Mouse (Mus musculus): ENCODE results near the gene Ctrc. TPM values are rescaled to one million over a fixed set of nuclear protein-coding genes. Genes with fewer than 3 reads are reported as not detected.

The Ctrc gene
- polyA plus RNA-seq, 1 experiment: not detected

DNA sequence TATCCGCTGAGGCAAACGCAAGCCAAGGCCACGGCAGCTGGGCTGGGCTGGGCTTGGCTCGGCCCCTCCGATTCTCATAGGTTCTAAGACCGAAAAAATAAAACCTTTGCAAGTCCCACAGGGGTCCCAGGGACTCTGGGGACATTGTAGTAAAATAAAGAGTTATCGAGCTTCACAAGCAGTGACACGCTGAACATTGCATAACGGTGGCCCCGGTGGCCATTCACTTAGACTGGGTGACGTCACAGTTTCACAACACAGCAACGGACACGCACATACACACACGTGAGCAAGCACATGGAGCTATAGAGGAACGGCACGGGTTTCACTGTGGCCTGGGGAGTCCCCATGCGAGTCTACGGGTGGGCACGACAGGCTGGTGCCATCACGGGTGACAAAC, 12.3 kb upstream of the Ctrc start:
- no peak for TF ChIP-seq GATA1 (IDR thresholded peaks at IDR 0.05; ENCODE audit: low read length)

DNA sequence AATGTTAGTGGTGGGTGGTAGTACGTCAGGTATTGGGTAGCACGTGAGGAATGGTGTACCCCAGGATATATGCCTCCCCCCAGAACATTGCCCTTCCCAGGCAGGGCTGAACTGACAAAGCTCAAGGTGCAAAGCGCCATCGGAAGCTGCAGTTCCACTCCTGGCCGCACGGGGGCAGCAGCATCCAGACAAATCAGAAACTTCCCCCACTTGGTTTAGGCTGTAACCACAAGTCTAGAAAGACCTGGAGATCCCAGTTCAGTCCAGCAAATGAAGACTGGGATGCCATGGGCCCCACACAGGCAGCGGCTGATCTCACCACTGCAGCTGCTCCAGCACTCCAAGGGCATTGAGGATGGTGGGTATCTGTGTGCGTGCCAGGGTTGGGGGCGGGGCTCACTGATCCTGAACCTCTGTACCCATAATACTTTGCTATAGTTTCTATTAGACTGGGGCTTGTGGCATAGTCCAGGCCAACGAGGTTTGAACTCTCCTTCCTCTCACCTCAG, 11.3 kb upstream of the Ctrc start:
- no peak for TF ChIP-seq GATA1 (IDR thresholded peaks at IDR 0.05; ENCODE audit: low read length)

DNA sequence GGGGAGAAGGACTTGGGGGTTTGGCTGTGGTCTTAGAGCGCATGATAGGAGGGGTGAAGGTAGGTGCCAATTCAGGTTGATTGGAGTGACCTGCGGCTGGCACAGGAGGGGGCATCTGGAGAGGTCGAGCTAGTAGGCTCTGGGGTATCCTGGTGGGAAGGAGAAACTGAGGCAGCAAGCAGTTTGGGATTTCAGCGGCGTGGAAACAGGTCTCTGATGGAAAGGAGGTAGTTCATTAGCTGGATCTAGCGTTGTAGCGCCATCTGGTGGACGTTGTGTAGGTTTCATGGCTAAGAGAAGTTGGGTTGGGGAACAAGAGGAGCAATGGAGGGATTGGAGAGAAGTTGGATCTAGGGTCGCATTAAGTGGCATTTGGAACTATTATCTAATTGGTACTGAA, 7.3 kb upstream of the Ctrc start:
- TF ChIP-seq GATA1 (IDR thresholded peaks at IDR 0.05; ENCODE audit: low read length): no peak

DNA sequence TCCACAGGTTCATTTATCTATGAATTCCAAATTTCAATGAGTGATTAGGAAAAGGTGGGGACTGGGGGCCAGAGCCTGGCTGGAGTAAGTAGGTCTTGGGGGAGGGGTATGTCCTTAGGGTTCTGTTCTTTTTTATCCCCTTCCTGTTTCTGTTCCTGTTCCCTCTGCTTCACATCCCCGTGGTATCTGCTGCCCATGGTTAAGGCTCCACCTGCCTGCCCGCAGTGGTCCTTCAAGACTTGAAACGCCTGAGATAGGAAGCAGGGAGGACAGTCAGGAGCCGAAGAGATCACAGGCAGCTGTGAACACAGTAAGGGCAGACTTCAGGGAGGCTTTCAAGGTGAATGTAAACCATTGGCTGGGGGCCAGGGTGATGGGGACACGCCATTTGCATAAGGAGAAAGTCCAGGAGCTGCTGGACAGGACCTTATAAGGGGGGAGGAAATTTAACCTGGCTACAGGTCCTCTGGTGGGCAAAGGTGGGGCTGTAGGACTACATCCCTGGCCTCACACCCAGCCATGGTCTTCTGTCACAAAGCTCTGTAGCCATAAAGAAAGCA, 11.5 kb downstream of the Ctrc start:
- no peak for TF ChIP-seq GATA1 (IDR thresholded peaks at IDR 0.05; ENCODE audit: low read length)

DNA sequence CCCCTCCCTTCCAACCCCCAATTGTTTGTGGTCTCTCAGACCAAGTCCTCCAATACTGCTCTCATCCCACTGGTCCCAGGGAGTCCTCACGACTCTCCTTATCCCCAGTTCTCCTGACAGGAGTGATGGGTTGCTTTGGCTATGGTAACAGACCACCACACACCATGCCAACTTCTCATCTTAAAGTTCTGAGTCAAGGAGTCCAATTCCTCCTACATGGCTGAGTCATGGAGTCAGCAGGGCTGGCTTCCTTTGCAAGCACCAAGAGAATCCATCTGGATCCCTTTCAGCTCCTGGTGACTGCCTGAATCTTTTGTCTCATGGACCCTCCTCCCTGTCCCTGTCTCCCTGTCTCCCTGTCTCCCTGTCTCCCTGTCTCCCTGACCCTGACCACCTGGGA, 12.2 kb downstream of the Ctrc start:
- no peak for TF ChIP-seq GATA1 (IDR thresholded peaks at IDR 0.05; ENCODE audit: low read length)

DNA sequence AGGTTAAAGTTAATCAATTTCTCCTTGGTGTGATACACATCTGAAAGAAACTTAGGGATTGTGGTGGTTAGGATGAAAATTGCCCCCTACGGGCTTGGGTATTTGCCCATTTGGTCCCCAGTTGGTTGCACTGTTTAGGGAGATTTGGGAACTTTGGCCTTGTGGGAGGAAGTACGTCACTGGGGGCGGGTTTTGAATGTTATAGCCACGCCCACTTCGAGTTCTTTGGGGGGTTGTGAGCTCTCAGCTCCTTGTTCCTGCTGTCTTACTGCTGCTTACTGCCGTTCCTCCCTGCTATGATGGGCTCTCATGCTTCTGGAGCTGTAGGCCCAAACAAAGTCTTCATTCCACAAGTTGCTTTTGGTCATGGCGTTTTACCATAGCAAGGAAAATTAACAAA, 14.8 kb downstream of the Ctrc start:
- TF ChIP-seq GATA1 (IDR thresholded peaks at IDR 0.05; ENCODE audit: low read length): no peak

DNA sequence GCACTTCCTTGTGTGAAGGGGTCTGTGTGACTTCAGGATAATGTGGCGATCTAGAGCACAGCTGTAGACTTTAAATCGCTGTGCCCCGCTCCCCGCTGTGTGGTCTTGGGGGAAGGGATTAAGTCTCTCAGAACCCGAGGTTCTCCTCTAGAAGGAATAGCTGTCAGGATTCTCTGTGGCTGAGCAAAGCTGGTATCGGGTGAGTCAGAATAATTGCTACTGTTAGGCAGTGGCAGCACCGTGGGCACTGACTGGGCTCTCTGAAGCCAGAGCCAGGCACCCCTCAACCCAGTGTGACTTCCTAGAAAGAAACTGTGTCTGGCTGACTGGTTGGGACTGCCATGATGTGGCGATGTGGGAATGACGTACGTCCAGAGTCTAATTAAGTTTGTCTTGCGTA, 15.8 kb downstream of the Ctrc start:
- TF ChIP-seq GATA1 (IDR thresholded peaks at IDR 0.05; ENCODE audit: low read length): no peak

DNA sequence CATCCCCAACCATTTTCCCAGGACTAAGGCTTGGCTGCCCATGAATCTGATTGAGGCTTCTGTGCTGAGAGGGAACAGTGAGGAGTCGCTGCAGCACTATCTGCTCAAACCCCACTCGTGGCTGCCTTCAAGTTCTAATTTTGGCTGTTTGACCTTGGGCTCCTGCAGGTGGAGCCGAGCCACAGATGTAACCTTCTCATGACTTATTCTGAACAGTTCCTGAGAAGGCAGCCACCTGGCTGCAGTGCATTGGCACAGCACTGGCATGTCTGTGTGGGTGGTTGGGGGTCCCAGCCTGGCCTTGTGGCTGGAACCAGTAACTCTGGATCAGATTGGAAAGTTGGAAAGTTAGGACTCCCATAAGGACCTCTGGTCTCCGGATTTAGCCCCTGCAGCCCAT, 18.0 kb downstream of the Ctrc start:
- TF ChIP-seq GATA1 (IDR thresholded peaks at IDR 0.05; ENCODE audit: low read length): no peak

DNA sequence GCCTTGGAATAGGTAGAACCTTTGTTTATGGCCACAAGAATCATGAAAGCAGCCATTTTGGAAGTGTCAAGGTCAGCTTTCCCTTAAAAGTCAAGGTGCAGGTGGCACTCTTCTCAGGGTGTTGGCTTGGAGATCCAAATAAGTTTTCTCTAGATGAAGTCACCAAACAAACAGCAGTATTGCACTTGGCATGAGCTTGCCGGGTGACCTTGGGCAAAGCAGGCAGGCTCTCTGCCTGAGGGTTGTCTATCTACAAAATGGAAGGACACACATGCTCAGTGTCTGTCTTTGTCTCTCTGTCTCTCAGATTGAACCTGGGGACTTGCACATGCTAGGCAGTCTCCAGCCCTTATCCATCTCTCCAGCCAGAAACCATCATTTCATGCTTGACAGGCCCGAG, 18.8 kb downstream of the Ctrc start:
- no peak for TF ChIP-seq GATA1 (IDR thresholded peaks at IDR 0.05; ENCODE audit: low read length)

DNA sequence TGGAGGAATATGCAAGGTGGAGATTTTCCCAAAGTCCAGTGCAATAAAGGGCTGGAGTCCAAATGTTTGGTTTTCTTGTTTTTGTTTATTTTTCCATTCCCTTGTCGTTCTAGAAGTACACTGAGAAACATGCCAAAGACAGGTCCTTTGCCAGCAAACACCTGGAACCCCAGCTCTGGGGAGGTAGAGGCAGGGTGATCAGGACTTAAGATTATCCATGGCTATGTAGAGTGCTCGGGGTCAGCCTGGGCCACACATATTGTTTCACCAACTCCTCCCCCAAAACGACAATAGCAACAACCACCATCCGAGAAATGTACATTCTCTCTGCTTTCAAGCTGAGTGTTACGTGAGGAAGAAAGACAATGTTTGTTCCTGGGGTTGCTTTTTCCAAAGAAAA, 20.1 kb downstream of the Ctrc start, which contains the start of gene Cela2a:
Gene Cela2a (minus strand): TSS at position 101 of the 400 bp plus-strand sequence.
- TF ChIP-seq GATA1 (IDR thresholded peaks at IDR 0.05; ENCODE audit: low read length): no peak

DNA sequence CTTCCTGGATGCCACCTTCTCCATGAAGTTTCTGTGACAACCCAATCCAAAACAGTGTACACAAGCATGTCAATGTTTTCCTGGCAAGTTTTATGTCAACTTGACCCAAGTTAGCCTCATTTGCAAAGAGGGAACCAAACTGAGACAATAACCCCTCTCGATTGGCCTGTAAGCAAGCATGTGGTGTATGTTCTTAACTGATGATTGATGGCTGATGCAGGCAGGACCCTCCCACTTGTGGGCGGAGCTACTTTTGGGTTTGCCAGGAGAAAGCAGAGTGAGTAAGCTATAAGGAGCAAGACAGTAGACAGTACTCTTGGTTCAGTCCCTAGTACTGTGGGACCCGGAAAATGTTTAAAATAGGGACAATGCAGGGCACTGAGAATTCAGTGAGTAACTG, 23.2 kb downstream of the Ctrc start:
- no peak for TF ChIP-seq GATA1 (IDR thresholded peaks at IDR 0.05; ENCODE audit: low read length)

DNA sequence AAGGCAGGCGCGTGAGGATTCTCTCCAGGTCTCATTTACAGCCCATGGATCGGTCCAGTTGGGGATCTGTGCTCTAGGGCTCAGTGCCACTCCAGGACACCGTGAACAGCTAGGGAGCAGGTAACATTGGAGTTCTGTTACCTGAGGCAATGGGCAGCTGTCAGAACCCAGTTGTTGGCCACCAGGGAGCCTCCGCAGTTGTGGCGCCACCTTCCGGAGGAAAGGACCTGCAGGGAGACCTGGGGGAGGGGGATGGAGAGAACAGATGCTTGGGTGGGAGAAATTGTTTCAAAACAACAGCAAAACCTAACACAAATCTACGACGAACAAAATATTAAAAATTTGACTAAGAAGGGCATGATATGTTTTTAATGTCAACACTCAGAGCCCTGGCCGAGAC, 24.1 kb downstream of the Ctrc start:
- no peak for TF ChIP-seq GATA1 (IDR thresholded peaks at IDR 0.05; ENCODE audit: low read length)

DNA sequence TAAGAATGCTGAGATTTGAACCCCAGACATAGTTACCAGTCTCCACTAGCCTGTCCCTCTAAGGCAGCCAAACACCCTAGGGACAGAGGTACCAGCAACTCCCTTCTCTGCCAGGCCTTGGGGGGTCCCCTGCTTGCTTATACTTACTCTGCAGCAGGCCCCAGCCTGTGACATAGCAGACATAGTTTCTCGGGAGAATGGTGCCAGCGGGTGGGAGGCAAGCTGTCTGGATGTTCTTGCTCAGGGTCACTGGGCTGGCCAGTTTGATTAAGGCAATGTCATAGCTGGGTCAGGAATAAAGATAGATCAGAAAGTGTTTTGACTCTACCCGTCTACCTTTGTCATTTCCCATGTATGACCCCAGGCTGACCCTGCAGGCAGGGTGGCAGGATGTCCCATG, 25.0 kb downstream of the Ctrc start:
- no peak for TF ChIP-seq GATA1 (IDR thresholded peaks at IDR 0.05; ENCODE audit: low read length)

DNA sequence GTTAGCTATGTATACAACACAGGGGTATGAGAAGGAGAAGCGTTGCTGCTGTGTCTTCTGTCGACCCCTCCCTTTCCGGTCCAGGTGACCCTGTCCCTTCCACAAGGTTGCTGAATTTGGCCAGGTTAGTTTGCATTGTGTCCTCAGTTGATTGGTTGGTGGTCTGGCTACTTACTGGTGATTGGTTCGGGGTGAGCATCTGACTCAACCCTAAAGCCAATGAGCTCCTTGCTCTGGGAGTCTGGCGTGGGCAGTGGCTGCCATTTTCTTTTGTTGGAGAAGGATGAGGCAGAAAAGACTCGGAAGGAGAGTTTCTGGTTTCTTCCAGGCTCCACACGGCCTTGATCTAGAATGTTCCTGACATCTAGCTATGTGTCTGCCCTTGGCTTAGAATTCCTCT, 26.8 kb downstream of the Ctrc start:
- TF ChIP-seq GATA1 (IDR thresholded peaks at IDR 0.05; ENCODE audit: low read length): no peak

DNA sequence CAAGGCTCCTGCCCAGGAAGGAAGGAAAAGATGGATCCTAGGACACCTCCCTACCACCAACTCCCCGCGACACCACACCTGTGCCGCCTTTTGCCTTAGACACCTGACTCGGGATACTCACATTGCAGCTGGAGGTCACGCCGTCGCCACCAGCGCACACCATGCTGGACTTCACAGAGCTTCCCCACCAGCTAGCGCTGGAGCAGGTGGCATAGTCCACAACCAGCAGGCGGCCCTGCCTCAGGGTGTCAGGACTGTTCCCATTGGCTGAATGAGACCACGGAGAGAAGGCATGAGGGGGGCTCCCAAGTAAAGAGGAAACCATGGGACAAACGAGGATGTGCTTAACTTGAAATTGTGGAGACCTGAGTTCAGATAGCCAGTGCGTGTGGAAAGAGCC, 27.3 kb downstream of the Ctrc start:
- TF ChIP-seq GATA1 (IDR thresholded peaks at IDR 0.05; ENCODE audit: low read length): no peak

DNA sequence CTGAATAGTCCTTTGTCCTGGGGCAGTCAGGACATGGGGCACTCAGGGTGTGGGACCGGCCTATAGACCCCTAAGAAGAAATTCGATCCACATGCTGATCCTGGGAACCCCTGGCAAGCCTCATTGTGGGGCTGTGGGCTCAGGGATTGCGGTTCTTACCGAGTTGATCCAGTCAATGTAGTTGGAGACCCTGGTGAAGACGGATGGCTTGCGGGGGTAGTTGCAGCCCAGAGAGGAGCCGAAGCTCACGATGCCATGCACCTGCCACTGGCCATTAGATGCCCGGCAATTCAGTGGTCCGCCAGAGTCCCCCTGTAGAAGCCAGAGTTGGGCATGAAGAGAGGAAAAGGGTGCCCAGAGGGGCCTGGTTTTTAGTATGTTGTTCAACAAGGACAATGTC, 28.5 kb downstream of the Ctrc start:
- TF ChIP-seq GATA1 (IDR thresholded peaks at IDR 0.05; ENCODE audit: low read length): no peak

DNA sequence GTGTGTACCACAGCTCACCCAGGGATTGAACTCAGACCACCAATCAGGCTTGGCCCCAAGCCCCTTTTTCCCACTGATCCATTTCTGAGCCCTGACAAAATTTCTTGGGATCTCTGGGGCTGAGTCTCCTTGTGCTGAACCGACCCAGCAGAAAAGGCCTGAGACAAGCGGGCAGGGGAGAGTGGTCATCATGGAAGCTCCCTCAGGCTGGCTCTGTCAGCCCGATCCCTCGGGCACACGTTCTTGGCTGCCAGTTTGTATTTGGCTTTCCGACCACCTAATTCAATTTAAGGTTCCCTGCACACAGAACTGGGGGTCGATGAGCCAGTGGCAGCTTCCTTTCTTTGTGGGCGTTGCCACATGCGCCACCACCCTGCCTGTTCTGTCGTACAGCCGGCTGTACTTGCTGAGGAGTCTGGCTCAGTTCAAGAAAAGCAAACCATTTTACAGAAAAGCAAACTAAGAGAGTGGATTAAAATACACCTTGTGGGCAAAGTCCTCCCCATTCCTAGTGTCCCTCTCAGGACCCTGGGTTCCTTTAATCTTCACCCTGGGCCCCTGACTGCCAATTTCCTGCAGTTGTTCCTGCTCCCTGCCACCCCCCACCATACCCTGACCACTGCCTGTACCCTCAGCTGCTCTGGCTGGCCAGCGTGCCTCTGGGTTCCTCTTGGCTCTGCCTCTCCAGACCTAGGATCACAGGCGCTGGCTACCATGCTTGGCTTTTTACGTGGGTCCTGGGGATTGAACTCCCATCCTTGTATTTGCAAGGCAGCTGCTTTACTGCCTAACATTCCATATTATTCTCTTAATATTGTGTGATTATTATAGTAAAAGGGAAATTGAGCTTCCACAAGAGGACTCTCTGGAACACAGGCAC, 29.1 kb downstream of the Ctrc start:
- no peak for TF ChIP-seq GATA1 (IDR thresholded peaks at IDR 0.05; ENCODE audit: low read length)

Measured in G1E-ER4 (cell line).